Mouse (Mus musculus) lung, adult 2 months (tissue): ENCODE results near the gene Coq2.

Source experiments
- CTCF ChIP-seq: fragments of 200-500 bp; IDR thresholded peaks from 2 replicates; pipeline ENCODE4 v1.5.1; 2011; ENCODE audit warnings: mild to moderate bottlenecking, low read length, control low read depth; ENCODE audit not compliant: insufficient read depth
- POLR2A ChIP-seq: fragments of 200-500 bp; IDR thresholded peaks from 2 replicates; pipeline ENCODE4 v1.6.1; 2011; ENCODE audit warnings: low read depth, mild to moderate bottlenecking, control low read depth, low read length, borderline replicate concordance; ENCODE audit errors: extremely low read depth

DNA sequence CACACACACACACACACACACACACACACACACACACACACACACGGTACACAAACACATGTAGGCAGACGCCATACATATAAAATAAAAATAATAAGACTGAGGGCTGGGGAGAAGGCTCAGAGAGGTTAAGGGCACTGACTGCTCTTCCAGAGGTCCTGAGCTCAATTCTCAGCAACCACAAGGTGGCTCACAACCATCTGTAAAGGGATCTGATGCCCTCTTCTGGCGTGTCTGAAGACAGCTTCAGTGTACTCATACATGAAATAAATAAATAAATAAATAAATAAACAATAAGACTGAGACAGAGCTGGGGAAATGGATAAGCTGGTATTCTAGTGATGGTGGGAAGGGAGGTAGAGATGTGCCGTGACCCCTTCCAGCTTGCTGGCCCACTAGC is 10.7 kb upstream of the Coq2 start:
- TF ChIP-seq POLR2A (no peak), CTCF (no peak)
